Mouse (Mus musculus) kidney, adult 18-20 months (tissue): ENCODE measurements around the gene Gdpd3.
A peak's percentile ranks its signal among the peaks of the same experiment; 100 is the strongest.

Experiments
- DNase-seq: peaks from one replicate; pipeline ENCODE4 v3.0.0; 2021

The Gdpd3 gene

DNA sequence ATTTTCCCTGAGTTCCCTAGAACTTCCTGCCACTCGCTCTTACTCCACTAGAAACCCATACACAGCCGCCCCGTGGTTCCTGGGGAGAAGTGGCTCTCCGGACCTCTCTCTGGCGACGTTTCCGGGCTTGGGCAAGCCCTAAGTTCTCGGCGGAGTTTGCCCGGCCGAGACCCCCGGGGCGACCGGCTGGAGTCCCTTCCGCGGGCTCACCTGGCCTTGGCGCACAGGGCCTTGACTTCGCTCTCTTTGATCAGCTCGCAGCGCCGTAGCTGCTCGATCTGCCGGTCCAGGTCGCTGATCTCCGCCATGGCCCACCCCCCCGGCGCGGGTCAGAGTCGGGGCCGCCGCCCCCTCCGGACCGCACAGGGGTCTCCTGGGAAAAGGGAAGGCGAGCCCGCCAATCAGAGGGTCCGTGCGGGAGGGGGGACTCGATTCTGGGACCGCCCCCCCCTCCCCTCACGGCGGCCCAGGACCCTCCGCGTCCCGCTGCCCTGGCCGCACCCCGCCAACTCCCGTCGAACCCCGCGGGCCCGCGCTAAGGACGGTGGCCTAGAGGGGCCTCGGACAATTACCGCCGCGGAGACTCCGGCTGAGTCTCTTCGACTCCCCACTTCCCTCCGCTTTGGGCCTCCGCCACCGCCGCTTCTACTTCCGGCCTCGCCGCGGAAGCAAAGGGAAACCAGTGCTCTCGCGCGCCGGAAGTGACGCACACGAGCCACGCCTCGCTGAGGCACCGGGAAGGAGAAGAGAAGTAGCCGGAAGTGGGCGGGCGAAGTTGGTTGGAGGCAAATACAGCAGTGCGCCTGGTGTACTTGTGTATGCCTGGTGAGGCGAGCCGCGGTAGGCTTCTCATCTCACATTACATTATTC is 26.0 kb downstream of the Gdpd3 start, which contains the start of gene Ppp4c:
Gene Ppp4c (minus strand): TSS at position 646 of the 870 bp plus-strand sequence.
- peak; percentile 96 for DNase-seq

DNA sequence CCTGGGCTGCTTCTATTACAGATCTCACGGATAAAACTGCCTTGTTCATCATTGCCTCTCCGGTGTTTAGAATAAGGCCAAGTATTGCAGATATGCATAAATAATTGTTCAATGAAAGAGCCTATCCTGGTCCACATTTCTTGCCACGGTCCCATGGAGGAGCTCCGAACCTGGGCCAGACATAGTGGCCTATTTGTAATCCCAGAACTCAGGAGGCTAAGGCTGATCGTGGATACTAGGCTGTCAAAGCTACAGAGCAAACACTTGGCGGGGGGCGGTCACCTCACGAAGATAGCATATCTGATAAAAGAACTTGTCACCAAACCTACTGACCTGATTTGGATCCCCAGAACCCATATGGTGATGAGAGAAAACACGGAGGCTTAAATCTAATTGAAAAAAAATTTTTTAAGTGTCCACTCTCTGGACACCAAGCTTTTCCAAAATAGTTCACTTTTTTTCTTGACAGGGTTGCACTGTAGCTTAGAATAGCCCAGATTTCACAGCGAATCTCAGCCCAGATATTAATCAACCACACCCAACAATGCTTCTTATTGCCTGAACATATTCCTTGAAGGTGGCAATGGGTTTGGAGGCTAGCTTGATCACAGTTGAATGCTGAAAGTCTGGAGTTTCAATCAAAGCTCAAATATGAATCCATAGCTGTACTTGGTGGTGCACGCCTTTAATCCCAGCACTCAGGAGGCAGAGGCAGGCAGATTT is 26.7 kb downstream of the Gdpd3 start:
- DNase-seq = no peak

DNA sequence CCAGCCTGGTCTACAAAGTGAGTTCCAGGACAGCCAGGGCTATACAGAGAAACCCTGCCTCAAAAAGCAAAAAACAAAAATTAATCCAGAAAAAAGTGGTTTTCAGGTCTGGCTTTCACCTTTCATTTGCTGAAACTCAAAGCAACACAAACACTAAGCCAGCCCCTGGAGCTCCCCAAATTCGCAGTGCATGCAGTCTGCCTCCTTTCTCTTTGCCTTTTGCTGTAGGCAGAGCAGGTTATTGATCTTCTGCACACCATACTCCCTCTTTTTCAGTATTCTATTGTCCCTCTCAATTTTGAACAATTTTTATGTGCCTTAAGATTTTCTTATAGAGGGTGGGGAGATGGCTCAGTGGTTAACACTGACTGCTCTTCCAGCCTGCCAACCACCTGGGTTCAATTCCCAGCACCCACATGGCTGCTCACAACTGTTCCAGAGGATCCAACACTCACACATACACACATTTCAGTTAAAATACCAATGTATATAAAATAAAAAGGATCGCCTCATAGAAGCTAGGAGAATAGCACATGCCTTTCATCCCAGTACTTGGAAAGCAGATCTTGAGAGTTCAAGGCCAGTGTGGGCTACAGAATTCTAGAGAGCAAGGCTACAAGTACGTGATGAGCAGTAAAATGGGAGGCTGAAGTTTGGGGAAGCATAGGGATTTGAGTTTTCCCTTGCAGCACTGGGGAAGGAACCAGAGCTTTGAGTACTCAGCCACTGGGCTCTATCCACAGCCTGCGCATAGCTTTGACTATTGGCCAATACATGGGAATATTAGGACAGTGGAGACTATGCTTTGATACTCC is 27.5 kb downstream of the Gdpd3 start:
- DNase-seq = no peak

DNA sequence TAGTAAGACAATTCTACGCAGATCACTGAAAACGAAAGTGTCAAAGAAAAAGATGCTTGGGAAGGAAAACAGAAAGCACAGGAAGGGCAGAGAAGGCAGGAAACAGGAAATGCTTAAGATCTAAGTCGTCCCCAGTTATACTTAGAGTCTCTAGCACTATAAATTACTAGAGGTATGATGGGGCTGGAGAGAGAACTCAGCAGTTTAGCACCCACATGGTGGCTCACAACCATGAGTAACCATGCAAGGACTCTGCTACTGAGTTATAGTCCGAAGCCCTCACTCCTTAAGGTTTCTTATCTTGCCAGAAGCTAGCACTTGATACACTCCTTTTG is 28.1 kb downstream of the Gdpd3 start:
- no peak for DNase-seq

DNA sequence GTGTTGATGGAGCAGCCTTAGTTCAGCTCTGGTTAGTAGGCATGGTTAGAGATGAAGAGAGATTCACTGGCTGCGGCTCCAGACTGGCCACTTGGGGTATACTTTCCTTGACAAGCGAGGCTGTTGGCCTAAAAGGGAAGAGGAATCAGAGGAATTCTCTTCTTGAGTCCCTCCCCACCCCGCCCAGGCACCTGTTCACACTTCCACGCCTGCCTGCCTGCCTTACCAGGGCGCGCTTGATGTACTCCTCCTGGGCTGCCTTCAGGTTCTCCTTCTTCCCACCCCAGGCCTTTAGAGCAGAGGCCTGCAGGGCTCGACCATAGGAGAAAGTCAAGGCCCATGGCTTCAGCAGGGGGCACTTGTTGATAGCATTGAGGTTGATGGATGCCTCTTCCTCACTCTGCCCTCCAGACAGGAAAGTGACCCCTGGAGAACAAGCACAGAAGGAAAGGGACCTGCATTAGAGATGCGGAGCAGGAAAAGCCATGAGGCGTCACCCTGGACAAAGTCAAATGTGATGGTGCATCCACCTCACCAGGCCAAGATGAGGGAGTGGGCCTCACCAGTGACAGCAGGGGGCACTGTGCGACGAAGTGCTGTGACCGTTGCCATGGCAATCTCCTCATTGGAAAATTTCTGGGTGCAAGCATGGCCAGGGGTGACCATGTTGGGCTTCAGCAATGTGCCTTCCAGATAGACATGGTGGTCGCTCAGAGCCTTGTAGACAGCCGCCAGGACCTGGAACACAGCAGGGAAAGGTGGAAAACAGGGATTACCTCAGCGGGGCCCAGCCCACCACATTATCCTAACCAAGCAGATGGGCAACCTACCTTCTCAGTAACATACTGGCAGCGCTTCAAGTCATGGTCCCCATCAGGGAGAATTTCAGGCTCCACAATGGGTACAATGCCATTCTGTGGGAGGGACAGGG is 29.5 kb downstream of the Gdpd3 start:
- DNase-seq = no peak

DNA sequence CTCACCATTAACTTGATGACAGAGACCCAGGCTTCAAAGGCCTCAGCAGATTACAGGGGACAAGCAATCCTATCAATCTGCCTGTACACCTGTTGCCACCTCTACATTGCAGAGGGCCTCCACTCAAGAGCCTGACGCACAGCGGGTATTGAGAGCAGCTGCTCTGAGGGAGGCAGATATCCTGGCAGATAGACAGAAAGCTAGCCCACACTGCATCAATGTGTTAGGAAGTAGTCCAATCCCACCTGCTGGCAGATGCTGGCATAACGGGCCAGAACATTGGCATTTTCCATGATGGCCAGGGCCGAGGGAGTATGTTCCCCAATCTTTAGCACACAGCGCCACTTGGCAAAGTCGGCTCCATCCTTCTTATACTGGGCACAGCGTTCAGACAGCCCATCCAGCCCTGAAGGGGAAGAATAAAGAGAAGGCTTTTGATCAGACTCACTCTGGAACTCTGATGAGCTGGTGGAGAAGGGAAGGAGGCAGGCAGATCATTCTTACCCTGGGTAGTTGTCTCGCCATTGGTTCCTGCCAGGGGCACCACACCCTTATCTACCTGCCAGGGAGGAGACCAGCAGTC is 30.3 kb downstream of the Gdpd3 start:
- DNase-seq = no peak

DNA sequence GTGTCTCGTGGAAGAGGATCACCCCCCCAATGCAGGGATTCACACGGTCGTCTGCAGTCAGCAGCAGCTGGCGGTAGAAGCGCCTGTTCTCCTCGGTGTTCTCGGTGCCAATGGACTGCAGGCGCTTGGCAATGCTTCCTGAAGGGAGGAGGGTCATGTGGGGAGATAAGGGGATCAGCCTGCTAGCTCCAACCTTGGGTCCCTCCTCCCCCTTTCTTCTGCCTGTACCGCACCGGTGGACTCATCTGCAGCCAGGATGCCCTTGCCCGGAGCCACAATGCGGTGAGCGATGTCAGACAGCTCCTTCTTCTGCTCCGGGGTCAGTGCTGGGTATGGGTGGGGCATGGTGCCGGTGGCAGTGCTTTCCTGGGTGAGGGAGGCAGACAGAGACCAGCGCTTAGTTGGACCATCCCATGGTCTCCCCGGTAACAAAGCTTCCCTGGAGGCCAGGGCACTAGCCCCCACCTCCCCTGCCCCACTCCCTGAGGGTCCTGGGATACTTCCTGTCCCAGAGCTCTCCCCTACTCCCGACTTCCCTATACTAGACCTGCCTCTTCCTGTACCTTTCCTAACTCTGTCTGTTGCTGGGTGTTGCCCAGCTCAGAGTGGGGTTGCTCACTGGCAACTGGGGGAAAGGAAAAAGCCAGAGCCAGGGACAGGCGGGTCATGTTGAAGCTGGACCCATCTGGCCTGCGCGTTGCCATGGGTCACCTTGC is 31.4 kb downstream of the Gdpd3 start, which contains the start of gene Fam57b:
Gene Fam57b (plus strand): TSS at position 258 of the 716 bp plus-strand sequence.
- peak; percentile 46 for DNase-seq

DNA sequence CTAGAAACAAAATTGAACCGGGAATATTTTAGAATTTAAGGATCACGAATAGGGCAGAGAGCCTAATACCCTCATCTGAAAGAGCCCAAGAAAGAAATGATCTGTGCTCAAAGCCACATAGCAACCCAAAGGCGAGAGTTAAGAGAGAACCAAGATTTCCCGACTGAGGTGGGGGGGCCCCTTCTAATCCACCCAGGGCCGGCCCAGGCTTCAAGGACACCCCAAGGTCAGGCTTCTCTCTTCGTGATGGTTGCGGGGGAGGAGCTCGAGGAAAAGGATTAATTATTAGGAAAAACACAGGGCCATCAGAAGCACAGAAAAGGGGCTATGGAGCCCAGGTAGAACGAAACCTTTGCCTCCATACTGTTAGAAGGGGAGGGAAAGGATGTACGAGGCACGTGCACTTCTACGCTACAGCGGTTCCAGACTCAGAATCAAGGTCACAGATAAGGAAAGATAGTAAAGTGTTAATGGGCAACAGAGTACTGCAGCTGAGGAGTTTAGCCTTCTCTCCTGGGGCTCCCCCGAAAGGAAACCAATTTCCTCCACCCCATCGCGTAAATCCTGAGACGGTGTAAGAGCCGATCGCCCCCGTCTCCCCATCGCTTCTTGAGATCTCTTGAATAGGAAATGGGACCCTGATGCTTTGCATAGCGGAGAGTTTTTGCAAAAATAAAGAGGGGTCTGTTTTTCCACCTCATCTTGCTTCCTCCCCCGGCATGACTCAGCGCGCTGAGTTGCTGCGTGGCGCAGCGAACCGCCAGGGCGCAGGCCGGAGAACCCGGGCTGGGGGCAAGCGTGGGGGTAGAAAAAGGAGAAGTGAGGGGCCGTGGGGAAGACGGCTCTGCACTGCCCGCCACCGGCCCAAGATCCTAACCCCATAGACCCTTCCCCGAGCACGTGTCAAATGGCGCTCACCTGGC is 32.3 kb downstream of the Gdpd3 start:
- DNase-seq = peak; percentile 52

DNA sequence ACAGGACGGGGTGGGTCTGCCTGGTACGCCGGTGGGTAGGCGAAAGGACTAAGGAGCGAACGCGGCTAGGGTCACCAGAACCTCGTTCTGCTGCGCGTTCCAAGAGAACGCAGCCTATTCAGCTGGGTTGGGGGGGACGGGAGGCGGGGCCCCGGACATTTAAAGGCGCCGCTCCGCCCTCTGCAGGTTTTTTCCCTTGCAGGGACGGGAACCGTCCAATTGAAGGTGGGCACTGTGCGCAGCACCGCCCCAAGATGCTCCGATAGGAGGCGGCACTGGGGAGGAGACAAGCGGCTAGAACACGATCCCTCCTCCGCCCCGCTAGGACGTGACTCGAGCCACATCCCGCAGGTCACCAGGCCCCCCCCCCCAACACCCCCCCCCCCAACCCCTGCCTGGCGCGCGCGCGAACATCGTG is 32.9 kb downstream of the Gdpd3 start:
- peak; percentile 96 for DNase-seq

DNA sequence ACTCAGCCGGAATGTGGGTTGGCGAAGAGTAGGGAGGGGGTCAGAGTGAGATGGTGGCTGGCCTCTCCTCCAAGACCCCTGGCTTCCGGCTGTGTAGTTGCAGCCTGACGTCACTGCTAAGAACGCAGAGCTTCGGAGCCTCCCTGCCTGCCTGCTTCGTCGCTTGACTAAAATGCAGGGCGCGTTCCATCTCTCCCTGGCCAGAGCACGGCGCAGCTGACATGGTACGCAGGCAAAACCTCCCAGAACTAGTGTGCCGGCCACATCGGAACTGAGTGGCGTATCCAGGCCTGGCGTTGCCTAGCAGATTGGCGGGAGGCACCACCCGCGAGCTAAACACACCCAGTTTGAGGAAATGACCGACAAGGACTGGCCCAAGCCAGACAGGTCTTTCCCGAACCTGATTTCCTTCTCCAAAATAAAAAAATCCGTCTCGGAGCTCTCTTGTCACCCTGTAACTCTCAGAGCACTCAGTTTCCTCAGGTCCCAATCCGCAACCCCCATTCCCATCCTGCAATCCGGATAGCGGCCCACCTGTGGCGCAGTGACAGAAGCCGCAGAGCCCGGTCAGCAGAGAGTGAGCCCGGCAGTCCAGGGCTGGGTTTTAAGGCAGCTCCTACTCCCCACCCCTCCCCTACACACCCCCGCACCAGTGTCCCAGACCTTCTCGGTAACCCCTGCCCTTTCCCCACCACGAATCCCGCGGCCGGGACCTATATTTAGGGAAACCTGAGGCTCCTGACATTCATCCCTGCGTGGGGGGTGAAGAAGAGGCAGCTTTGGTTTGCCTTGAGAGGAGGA is 33.5 kb downstream of the Gdpd3 start:
- peak; percentile 87 for DNase-seq

DNA sequence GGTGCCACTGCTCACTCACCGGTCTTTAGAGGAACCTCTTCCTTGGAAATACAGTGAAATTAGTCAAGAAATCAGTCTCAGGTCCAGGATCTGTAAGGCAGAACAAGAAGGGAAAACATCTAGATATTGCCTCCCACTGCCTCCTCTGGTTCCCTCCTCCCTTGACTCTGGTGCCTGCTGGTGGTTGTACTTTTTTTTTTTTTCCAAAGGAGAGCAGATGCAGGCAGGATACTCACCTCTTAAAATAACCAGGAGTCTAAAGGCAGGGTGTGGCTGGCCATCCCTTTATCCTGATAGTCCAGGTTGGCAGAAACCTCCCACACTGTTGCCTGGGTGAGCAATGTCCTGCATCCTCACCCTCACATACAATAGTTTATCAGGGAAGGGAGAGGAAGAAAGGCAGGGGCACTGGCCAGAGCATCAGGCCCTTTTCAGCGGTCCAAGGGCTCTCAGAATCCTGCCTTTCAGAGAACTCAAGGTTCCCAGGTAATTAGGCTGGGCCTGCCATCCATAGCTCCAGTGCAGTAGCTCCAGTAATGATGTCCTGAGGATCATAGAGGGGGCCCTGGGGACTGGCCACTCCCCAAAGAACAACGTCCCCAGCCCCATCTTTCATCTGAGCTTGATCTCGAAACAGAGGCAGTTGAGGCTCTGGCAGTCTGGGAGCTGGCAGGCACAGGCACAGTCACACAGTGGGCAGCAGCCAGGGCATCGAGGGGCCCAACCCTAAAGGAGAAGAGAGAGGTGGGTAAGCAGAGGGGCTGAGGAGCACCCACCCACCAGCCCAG is 34.3 kb downstream of the Gdpd3 start:
- DNase-seq = no peak

DNA sequence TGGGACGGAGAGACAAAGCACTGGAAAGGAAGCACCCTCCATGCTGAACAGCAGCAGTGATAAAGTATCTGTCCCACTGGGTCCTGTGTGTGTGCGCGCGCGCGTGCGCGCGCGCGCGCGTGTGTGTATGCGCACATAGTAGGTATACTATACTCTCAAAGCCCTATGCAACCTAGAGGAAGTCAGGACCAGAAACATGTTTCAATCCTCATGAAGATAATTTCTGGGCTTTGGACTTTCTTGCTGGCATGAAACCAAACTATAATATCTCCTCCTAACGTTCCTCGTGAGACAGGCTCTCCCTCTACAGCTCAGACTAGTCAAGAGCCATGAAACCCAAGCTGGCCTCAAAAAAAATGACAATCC is 34.9 kb downstream of the Gdpd3 start:
- no peak for DNase-seq

DNA sequence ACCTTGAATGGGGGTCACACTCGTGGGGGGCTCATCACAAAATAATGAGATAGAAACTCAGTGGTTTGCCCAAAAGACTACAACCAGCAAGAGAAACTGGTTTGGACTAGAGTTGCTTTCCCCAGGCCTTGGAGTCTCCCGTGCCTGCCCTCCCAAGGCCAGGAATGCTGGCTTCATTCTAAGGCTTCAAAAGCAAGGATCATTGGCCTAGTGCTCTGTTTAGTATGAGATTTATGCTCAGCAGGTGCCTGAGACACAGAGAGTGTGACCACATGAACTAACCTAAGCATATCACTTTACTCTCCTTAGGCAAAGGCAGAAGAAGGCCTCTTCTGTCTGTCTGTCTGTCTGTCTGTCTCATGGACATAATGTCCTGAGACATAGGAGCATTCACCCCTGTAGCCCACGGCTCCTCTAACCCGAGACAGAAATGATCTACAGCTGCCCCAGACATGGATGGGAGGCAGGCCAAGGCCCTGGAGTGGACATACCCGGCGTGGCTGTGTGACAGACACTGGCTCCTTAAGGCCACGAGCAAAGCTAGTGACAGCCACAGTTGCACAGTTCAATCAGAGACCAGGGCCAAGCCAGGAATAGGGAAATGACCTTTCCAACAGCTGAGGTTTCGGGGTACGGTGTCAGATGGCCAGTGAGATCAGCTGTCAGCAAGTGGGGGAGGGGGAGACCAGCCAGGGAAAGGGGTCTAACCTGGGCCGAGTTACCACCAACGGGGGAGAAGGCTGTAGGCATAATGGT is 36.2 kb downstream of the Gdpd3 start:
- DNase-seq = no peak

DNA sequence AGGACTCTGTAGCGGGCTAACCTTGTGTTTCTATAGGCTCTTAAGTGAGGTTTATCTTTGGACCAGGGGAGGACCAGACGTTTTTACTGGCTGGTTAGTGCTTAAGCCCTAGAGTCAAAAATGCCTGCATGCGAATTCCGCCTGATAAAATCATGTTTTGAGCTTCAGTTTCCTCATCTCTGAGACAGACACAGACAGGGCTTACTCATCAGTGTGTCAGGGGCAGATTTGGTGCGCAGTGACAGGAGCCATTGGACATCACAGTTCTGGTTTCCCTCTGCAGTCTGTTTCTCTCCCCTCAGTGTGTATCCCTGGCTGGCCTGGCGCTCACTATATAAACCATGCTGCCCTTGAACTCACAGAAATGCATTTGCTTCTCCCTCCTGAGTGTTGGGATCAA is 37.0 kb downstream of the Gdpd3 start:
- no peak for DNase-seq

DNA sequence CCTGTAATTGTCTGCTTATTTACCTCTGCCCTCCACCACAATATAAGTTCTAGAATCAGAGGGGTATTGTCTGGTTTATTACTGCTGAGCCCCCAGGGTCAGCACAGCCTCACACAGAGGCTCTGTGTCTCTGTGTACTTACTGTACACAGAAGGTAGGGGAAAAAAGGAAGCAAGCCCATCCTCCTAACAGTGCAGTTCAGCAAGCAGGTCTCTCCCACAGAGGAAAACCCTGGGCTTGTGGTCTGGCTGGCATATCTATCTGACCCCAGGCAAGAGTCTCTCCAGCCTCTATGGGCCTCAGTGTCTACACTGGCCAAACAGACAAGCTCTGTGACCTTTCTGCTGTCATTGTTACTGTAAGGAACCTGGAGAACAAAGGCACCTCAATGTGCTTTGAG is 37.6 kb downstream of the Gdpd3 start:
- DNase-seq = no peak

DNA sequence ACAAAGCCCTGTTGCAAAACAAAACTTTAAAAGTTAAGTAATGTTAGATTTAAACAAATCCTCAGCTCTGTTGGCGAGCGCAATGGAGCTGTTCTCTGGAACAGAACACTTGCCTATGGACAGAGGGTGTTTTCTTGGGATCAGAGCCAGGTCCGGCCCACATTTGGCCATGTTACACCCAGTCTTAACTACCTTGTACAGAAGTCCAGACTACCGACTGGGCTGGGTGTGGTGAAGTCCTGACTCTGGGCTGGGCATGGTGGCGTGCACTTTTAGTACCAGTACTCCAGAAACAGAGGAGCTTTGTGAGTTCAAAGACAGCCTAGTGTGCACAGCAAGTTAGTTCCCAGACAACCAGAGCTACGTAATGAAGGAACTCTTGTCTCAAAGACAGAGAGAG is 40.8 kb downstream of the Gdpd3 start:
- DNase-seq = peak; percentile 60

DNA sequence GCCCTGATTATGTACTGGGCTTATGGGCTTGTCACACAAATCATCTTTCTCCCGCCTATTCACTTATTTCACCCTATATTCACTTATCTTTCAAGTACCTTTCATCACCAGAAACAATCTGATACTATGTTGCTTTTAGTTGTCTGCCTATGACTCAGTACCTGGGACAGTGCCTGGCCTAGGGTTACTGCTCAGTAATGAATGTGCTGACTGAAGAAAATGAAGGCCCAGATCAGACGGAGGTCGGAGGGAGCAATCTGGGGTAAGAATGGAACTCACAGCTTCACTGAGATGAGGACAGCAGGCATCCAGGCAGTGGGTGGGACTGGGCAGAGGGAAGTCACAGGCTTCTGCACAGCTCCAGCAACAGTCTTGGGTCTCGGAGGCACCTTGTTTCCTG is 41.3 kb downstream of the Gdpd3 start:
- no peak for DNase-seq
